Mouse (Mus musculus): ENCODE results near the gene Caly. TPM values are rescaled to one million over a fixed set of nuclear protein-coding genes. Genes with fewer than 3 reads are reported as not detected.

Caly gene
- polyA plus RNA-seq, 1 experiment from 2014 or later: 401 TPM

DNA sequence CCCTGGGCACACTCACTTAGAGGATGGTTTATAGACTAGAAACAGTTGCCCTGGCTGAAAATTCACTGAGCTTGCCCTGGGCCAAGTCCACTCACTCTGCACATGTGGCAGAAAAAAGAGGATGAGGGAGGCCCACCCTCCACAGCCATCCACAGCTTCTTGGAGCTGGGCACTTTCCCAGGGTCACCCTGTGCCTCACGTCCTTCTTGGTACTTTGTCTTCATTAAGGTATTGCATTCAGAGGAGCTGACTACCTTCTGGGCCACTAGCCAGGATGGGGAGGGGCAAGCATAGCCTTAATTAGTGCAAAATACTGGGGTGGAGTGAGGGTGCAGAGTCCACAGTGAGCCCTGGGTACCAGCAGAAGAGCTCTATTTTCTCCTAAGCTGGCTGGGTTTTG is 13.2 kb upstream of the Caly start:
- H3K4me2 ChIP-seq (ENCODE audit: low read length): no peak overlapping the region
- no peak overlapping the region for H3K27ac ChIP-seq (ENCODE audit: low read length)
- no peak overlapping the region for H3K4me3 ChIP-seq (ENCODE audit: low read depth, low read length)
- H3K9me3 ChIP-seq (replicated peaks; ENCODE audit: control insufficient read depth, low read length, poor library complexity, severe bottlenecking): no peaks in the 10 kb centered on the region
- no peaks in the 10 kb centered on the region for H3K27me3 ChIP-seq (ENCODE audit: control insufficient read depth, insufficient read depth, low read depth, low read length)
- H3K36me3 ChIP-seq (ENCODE audit: control insufficient read depth, insufficient read depth, low read length): no peaks in the 10 kb centered on the region
- 67% methylated on average over 1 of the region's 1 CpGs for WGBS
- no peak for ATAC-seq
- H3K4me1 ChIP-seq (ENCODE audit: control insufficient read depth, insufficient read depth, low read length): no peaks in the 10 kb centered on the region
- no peak overlapping the region for H3K9ac ChIP-seq (ENCODE audit: low read depth, low read length)

DNA sequence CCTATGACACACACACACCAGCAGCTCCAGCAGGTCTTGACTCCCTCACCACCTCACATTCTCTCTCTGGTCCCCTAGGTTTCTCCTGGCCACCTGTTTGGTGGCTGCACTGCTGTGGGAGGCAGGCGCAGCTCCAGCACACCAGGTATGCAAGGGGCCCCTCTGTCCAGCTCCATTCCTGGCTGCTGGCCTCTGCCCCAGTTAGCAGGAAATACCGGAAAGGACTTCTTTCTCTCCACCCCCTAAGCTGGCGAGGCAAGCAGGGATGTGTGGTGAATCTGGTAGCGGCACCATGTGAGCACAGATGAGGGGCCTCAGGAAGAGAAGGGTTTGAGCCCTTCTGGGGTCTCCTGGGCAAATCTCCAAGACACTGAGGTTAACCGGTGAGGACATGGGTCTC is 12.6 kb upstream of the Caly start:
- Histone ChIP-seq H3K4me3 (ENCODE audit: low read depth, low read length) (no peak overlapping the region), H3K4me2 (ENCODE audit: low read length) (no peak overlapping the region), H3K9me3 (replicated peaks; ENCODE audit: control insufficient read depth, low read length, poor library complexity, severe bottlenecking) (no peaks in the 10 kb centered on the region), H3K9ac (ENCODE audit: low read depth, low read length) (no peak overlapping the region), H3K4me1 (ENCODE audit: control insufficient read depth, insufficient read depth, low read length) (no peaks in the 10 kb centered on the region), H3K36me3 (ENCODE audit: control insufficient read depth, insufficient read depth, low read length) (no peaks in the 10 kb centered on the region), H3K27me3 (ENCODE audit: control insufficient read depth, insufficient read depth, low read depth, low read length) (no peaks in the 10 kb centered on the region), H3K27ac (ENCODE audit: low read length) (no peak overlapping the region)
- WGBS: 69% methylated on average over 5 of the region's 5 CpGs
- no peak for ATAC-seq

DNA sequence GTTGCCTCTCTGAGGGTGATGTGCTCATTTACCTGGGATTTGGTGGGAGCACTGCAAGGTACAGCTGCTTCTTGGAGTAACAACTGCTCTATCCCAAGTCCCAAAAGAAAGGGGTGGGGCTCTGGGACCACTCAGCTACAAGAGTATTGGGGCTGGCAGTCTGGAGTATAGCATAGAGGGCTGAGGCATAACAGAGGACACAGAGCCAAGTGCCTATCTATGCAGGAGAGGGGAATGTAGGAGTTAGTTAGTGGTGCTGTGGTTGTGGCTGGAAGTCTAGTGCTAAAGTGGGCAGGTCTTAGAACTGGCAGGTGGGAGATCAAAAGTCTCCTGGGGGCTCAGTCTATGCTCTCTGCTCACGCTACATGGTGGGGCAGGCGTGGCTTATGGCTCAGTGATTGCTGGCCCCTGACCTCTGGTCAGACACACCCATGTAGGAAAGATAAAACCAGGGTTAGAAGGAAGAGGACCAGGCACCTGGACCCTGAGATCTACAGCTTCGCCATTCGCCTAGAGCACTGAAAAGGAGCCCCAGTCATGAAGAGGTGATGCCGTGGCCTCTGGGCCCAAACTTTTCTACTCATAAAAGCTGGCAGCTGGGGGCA is 10.7 kb upstream of the Caly start, which contains the start of gene Prap1:
Prap1 (plus strand) TSS at position 472 of the 605 bp plus-strand sequence.
- 80% methylated on average over 5 of the region's 5 CpGs for WGBS
- ATAC-seq: no peak
- H3K9me3 ChIP-seq (replicated peaks; ENCODE audit: control insufficient read depth, low read length, poor library complexity, severe bottlenecking): no peaks in the 10 kb centered on the region

DNA sequence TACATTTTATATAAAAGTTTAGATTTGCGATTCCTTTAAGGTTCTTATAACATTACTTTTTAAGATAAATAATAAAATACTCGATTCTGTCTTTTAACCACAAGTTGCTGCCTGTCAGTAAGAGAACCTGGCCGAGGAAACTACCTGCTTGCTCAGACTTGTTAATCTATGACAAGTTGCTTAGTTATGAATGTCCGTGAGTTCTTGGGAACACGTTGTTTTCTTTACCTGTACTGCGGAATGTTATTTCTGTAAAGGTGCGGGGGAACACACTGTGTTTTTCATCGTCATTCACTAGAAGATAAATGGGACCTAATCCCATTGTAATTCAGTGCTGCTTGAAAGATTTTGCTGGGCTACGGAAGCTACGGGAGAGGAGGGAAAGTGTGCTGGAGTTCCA is 8.3 kb upstream of the Caly start:
- no peak overlapping the region for H3K4me3 ChIP-seq (ENCODE audit: low read depth, low read length)
- H3K36me3 ChIP-seq (ENCODE audit: control insufficient read depth, insufficient read depth, low read length): no peaks in the 10 kb centered on the region
- H3K4me1 ChIP-seq (ENCODE audit: control insufficient read depth, insufficient read depth, low read length): no peaks in the 10 kb centered on the region
- H3K9me3 ChIP-seq (replicated peaks; ENCODE audit: control insufficient read depth, low read length, poor library complexity, severe bottlenecking): no peaks in the 10 kb centered on the region
- H3K27ac ChIP-seq (ENCODE audit: low read length): no peak overlapping the region
- 70% methylated on average over 10 of the region's 10 CpGs for WGBS
- no peaks in the 10 kb centered on the region for H3K27me3 ChIP-seq (ENCODE audit: control insufficient read depth, insufficient read depth, low read depth, low read length)
- H3K4me2 ChIP-seq (ENCODE audit: low read length): no peak overlapping the region
- H3K9ac ChIP-seq (ENCODE audit: low read depth, low read length): no peak overlapping the region
- ATAC-seq: no peak

More for the DNA sequence above, 10.7 kb upstream of the Caly start, which contains the start of gene Prap1:
- no peaks in the 10 kb centered on the region for H3K36me3 ChIP-seq (ENCODE audit: control insufficient read depth, insufficient read depth, low read length)
- H3K4me1 ChIP-seq (ENCODE audit: control insufficient read depth, insufficient read depth, low read length): no peaks in the 10 kb centered on the region
- no peak within 1 kb of the TSS for H3K9ac ChIP-seq (ENCODE audit: low read depth, low read length)
- no peak within 1 kb of the TSS for H3K27ac ChIP-seq (ENCODE audit: low read length)
- H3K4me2 ChIP-seq (ENCODE audit: low read length): no peak within 1 kb of the TSS
- no peak within 1 kb of the TSS for H3K4me3 ChIP-seq (ENCODE audit: low read depth, low read length)
- H3K27me3 ChIP-seq (ENCODE audit: control insufficient read depth, insufficient read depth, low read depth, low read length): no peaks in the 10 kb centered on the region

DNA sequence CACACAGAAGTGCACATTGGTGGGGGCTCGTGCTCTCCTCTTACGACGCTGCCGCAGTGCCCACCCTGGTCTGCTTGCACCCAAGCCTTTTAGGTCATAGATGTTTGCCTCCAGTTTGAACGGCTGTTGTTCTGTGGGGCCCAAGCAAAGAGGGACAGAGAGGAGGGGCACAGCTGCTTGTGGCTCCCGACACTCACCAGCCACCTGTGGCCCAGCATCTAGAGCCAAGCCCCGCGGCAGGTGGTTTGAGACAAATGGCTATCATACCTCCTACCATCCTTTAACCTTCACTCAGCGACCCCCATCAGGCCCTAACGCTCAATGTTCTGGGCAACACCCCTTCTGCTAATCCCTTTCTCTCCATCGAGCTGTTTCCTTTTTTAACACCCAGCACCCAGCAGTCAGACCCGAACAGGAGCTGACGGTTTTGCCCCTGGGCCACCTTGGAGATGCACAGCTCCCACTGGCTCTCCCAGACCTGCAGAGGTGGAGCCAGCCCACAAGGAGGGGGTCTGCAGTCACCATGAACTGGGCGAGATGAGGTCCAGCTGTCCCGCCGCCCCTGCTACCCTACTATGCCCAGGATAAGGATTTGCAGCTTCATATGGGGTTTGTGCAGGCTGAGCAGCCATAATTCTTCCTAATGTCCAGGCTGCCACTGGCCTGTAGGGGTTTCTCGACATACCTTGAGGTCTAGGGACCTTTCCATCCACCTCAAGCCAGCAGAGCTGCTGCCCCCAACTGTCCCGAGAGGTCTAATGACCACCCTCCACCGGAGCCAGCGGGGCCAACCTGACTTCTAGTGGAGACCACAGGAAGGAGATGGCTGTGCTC is 723 bp downstream of the Caly start:
- no peaks in the 10 kb centered on the region for H3K36me3 ChIP-seq (ENCODE audit: control insufficient read depth, insufficient read depth, low read length)
- H3K4me2 ChIP-seq (ENCODE audit: low read length): peak overlapping the region; percentile 54
- H3K9me3 ChIP-seq (replicated peaks; ENCODE audit: control insufficient read depth, low read length, poor library complexity, severe bottlenecking): no peaks in the 10 kb centered on the region
- H3K27ac ChIP-seq (ENCODE audit: low read length): peak overlapping the region; percentile 96
- peak; percentile 37 for ATAC-seq
- H3K4me3 ChIP-seq (ENCODE audit: low read depth, low read length): peak overlapping the region; percentile 72
- WGBS: 6% methylated on average over 20 of the region's 20 CpGs
- H3K4me1 ChIP-seq (ENCODE audit: control insufficient read depth, insufficient read depth, low read length): peaks cover 14% of the 10 kb centered on the region
- no peaks in the 10 kb centered on the region for H3K27me3 ChIP-seq (ENCODE audit: control insufficient read depth, insufficient read depth, low read depth, low read length)
- peak overlapping the region; percentile 87 for H3K9ac ChIP-seq (ENCODE audit: low read depth, low read length)

DNA sequence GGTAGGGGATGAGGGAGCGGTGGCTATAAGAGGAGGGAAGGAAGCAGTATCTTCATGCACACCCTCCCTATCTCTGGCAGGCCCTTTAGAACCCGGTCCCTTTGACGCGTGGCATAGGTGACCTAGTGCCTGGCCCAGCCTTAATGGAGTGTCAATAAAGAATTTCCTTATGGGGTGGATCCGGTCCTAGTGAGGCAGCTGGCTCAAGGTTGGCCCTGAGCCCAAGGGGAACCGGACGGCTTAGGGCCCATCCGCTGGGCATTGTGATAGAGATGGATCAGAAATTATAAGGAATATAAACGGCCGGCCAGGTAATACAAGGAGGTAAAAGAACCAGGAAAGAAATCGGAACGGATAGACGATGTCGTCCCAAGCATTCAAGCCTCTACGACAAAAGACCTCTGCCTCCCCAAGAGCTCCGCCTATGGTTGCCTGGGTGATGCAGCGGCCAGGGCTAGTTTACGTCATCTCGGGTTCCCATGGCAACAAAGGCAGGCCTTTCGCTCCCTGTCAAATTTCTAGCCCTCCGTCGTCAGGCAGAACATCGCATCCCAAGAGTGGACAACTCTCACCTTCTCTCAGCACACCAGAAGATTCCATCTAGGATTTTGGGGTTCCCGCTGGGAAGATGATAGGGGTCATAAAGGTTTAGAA is 1.7 kb downstream of the Caly start:
- Histone ChIP-seq H3K27me3 (ENCODE audit: control insufficient read depth, insufficient read depth, low read depth, low read length) (no peaks in the 10 kb centered on the region), H3K36me3 (ENCODE audit: control insufficient read depth, insufficient read depth, low read length) (no peaks in the 10 kb centered on the region), H3K4me3 (ENCODE audit: low read depth, low read length) (peak overlapping the region; percentile 72), H3K4me2 (ENCODE audit: low read length) (peak overlapping the region; percentile 54), H3K27ac (ENCODE audit: low read length) (peak overlapping the region; percentile 96), H3K9ac (ENCODE audit: low read depth, low read length) (peak overlapping the region; percentile 87), H3K9me3 (replicated peaks; ENCODE audit: control insufficient read depth, low read length, poor library complexity, severe bottlenecking) (no peaks in the 10 kb centered on the region), H3K4me1 (ENCODE audit: control insufficient read depth, insufficient read depth, low read length) (peaks cover 14% of the 10 kb centered on the region)
- 2% methylated on average over 24 of the region's 24 CpGs for WGBS
- ATAC-seq: peak; percentile 81

DNA sequence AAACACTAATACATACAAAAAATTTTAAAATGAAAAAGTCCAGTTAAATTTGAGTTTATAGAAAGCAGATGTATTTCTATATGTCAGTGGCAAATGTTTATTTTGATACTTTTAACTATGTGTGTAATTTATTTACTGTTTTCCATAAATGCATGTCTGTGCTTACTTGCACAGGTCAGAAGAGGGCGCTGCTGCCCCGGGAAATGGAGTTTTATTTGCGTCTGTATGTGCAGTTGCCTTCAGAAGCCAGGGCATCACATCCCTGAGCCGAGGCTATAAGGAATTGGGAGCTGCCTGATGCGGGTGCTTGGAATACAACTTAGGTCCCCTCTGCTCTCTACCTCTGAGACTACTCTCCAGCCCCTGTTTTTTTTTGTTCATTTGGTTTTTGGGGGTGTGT is 3.6 kb downstream of the Caly start:
- Histone ChIP-seq H3K36me3 (ENCODE audit: control insufficient read depth, insufficient read depth, low read length) (no peaks in the 10 kb centered on the region; the same call in 1 of the 2 replicates), H3K9me3 (replicated peaks; ENCODE audit: control insufficient read depth, low read length, poor library complexity, severe bottlenecking) (no peaks in the 10 kb centered on the region), H3K4me2 (ENCODE audit: low read length) (peak overlapping the region; percentile 54; the same call in 1 of the 2 replicates), H3K27ac (ENCODE audit: low read length) (no peak overlapping the region), H3K27me3 (ENCODE audit: control insufficient read depth, insufficient read depth, low read depth, low read length) (no peaks in the 10 kb centered on the region), H3K4me3 (ENCODE audit: low read depth, low read length) (no peak overlapping the region), H3K9ac (ENCODE audit: low read depth, low read length) (no peak overlapping the region), H3K4me1 (ENCODE audit: control insufficient read depth, insufficient read depth, low read length) (peaks cover 14% of the 10 kb centered on the region)
- ATAC-seq: no peak
- 5% methylated on average over 5 of the region's 5 CpGs for WGBS

DNA sequence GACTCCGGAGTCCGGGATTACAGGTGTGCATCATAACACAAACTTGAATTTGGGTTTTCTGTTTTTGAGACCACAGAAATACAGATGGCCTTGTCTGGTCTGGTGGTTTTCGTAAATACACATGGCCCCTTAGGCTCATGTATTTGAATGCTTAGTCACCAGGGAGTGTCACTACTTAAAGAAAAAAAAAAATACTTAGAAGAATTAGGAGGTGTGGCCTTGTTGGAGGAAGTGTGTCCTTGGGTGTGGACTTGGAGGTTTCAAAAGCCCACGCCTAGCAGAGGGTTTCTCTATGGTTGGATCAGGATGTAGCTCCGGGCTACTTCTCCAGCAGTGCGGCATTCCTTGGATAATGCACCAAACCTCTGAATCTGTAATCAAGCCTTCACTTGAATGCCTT is 4.7 kb downstream of the Caly start:
- H3K4me3 ChIP-seq (ENCODE audit: low read depth, low read length): no peak overlapping the region
- H3K9ac ChIP-seq (ENCODE audit: low read depth, low read length): no peak overlapping the region
- no peak overlapping the region for H3K4me2 ChIP-seq (ENCODE audit: low read length)
- peaks cover 7% of the 10 kb centered on the region for H3K36me3 ChIP-seq (ENCODE audit: control insufficient read depth, insufficient read depth, low read length)
- no peak for ATAC-seq
- WGBS: 79% methylated on average over 6 of the region's 6 CpGs
- H3K27ac ChIP-seq (ENCODE audit: low read length): no peak overlapping the region
- H3K9me3 ChIP-seq (replicated peaks; ENCODE audit: control insufficient read depth, low read length, poor library complexity, severe bottlenecking): no peaks in the 10 kb centered on the region
- peaks cover 8% of the 10 kb centered on the region for H3K27me3 ChIP-seq (ENCODE audit: control insufficient read depth, insufficient read depth, low read depth, low read length)
- peaks cover 10% of the 10 kb centered on the region for H3K4me1 ChIP-seq (ENCODE audit: control insufficient read depth, insufficient read depth, low read length)
